Mouse (Mus musculus): ENCODE measurements around the gene Hook1. TPM values are rescaled to one million over a fixed set of nuclear protein-coding genes. Genes with fewer than 3 reads are reported as not detected.

Hook1 gene
- total RNA-seq, 2 experiments from 2014 or later: 2.9 to 3.6 TPM

Other genes with a start within 250 kb of the Hook1 start
- not detected in 2 replicates for gene Cyp2j13, start 110.3 kb downstream of the Hook1 start, total RNA-seq (2015)
- not detected in 2 replicates for gene Cyp2j13, start 110.3 kb downstream of the Hook1 start, total RNA-seq (2017)
- gene Cyp2j12, start 173.9 kb downstream of the Hook1 start, total RNA-seq (2015): not detected in 2 replicates
- not detected in 2 replicates for gene Cyp2j12, start 173.9 kb downstream of the Hook1 start, total RNA-seq (2017)